Mouse (Mus musculus) intestine, embryonic 15.5 days (tissue): ENCODE measurements at regions not wholly inside any gene's neighbourhood (a gene's known extent, or its start where the extent isn't known, plus 50 kb on each side); places are given as distances from the start of the nearest gene placed in this dataset.

Experiments used
- ATAC-seq: fragments of 200-750 bp; cut with Nextera tagmentation; 2 replicates; pipeline ENCODE4 v1.8.0; 2017; ENCODE audit warnings: moderate TSS enrichment, moderate library complexity
- H3K27ac ChIP-seq: fragments of 300-500 bp; sonication (generic); 2 replicates; pipeline ENCODE4 v1.5.1; 2015; ENCODE audit warnings: mild to moderate bottlenecking, inconsistent platforms
- H3K27me3 ChIP-seq: fragments of 300-500 bp; sonication (generic); replicated peaks from 2 replicates; pipeline ENCODE4 v1.6.1; 2015; ENCODE audit warnings: inconsistent platforms
- H3K36me3 ChIP-seq: fragments of 300-500 bp; sonication (generic); 2 replicates; pipeline ENCODE4 v1.6.1; 2015; ENCODE audit warnings: inconsistent platforms
- H3K4me1 ChIP-seq: fragments of 300-500 bp; sonication (generic); replicated peaks from 2 replicates; pipeline ENCODE4 v1.6.1; 2015; ENCODE audit warnings: inconsistent platforms
- H3K4me2 ChIP-seq: fragments of 300-500 bp; sonication (generic); replicated peaks from 2 replicates; pipeline ENCODE4 v1.6.1; 2015; ENCODE audit warnings: mild to moderate bottlenecking, inconsistent platforms
- H3K4me3 ChIP-seq: fragments of 300-500 bp; sonication (generic); replicated peaks from 2 replicates; pipeline ENCODE4 v1.5.1; 2015; ENCODE audit warnings: inconsistent platforms
- H3K9ac ChIP-seq: fragments of 300-500 bp; sonication (generic); 2 replicates; pipeline ENCODE4 v1.6.1; 2015; ENCODE audit warnings: inconsistent platforms
- H3K9me3 ChIP-seq: fragments of 300-500 bp; sonication (generic); 2 replicates; pipeline ENCODE4 v1.6.1; 2016; ENCODE audit warnings: inconsistent platforms
- WGBS: fragments of 180-500 bp; shearing (Covaris S2); methylation state at CpG from one replicate; pipeline ENCODE4 v1.1.7; 2015; 5-methylcytosine and 5-hydroxymethylcytosine counted together

DNA sequence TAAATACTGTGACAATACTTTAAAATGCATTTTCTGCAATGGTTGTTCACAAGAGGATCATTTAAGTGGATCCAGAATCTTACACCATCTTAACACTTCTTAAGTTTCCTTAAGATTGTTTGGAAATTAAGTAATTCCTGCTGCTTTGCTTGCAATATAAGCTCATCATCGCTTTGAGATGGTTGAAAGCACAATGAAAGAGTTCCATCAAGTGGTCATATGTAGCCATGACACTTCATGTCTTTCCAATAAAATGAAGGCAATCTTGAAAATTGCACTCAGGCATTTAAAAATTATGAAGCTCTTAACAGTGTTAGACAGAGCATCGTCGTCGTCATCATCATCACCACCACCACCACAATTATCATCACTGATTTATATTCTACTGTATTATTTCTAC lies 223.8 kb downstream of the Lipi start:
- no peak for ATAC-seq
- Histone ChIP-seq H3K4me1 (no peaks in the 10 kb centered on the region), H3K9ac (no peak overlapping the region), H3K4me3 (no peak overlapping the region), H3K9me3 (no peaks in the 10 kb centered on the region), H3K4me2 (no peak overlapping the region), H3K27ac (no peak overlapping the region), H3K36me3 (no peaks in the 10 kb centered on the region), H3K27me3 (no peaks in the 10 kb centered on the region)
- WGBS, result 77% methylated on average over 4 of the region's 4 CpGs

DNA sequence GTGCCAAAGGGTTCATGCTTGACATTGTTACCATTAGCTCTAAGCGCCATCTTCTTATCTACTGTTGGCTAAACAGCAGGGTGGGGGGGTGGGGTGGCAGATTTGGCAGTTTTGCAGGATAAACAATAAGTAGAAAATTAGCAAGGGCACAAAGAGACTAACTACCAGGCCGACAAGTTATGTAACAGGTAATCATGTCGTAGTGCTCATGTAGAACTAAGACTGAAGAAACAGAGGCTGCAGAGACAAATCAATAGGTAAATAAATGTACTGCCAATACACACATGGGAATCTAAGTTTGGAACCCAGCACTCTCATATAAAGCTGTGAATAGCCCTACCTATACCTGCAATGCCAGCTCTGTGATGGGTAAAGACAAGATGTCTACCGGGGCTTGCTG lies 225.1 kb downstream of the Lipi start:
- WGBS, result 85% methylated on average over 4 of the region's 4 CpGs
- no peaks in the 10 kb centered on the region for H3K4me1 ChIP-seq
- H3K27me3 ChIP-seq, result no peaks in the 10 kb centered on the region
- no peaks in the 10 kb centered on the region for H3K36me3 ChIP-seq
- ATAC-seq, result no peak
- no peak overlapping the region for H3K27ac ChIP-seq
- H3K4me2 ChIP-seq, result no peak overlapping the region
- H3K9ac ChIP-seq, result no peak overlapping the region
- no peaks in the 10 kb centered on the region for H3K9me3 ChIP-seq
- no peak overlapping the region for H3K4me3 ChIP-seq

DNA sequence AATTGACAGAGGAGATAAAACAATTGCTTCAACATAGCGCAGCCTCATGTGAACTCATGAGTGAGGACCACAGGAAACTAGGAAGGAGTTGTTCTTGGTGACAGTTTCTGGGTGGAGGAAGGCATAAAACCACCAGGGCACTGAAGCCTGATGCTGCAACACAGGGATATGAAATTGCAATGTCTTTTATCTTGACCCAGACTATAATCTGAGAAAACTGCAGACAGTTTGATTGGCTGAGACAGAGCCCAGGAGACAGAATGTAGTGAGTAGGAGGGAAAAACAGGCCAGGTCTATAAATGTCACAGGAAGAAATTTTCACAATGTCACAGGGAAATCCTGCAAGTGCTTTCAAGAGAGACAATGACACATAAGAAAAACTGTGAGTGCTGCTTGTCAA lies 232.5 kb downstream of the Lipi start:
- no peaks in the 10 kb centered on the region for H3K4me1 ChIP-seq
- H3K9ac ChIP-seq, result no peak overlapping the region
- no peak overlapping the region for H3K4me2 ChIP-seq
- no peak overlapping the region for H3K4me3 ChIP-seq
- H3K9me3 ChIP-seq, result no peaks in the 10 kb centered on the region
- WGBS, result 81% methylated on average over 1 of the region's 1 CpGs
- H3K27ac ChIP-seq, result no peak overlapping the region
- no peak for ATAC-seq
- H3K36me3 ChIP-seq, result no peaks in the 10 kb centered on the region
- H3K27me3 ChIP-seq, result no peaks in the 10 kb centered on the region

DNA sequence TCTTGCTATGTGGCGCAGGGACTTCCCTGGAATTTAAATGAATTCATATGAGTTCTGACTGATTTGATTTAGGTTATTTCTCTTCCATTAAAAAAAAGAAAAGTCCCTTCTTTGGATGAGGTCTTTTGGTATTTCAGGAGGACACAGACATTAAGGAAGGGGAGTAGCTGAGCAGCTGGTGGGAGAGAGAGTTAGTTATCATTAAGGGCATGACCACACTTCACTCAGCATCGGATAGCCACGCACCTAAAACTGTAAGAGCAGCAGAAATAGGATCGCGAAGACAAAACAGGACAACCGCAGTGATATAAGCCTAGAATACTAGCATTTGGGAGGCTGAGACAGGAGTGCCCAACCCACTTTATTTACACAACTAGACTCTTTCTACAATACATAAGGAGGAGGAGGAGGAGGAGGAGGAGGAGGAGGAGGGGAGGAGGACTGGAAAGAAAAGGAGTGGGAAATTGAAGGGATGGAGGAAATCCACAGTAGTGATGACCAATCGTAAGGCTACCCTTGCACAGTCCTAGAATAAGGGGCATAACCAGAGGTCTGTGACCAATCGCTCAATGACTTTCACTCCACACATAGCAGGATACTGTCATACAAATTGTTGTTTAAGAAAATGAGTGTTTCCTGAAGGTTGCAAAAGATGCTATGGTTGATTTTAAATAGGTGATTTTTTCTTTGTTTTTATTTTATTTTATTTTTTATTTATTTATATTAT lies 241.5 kb downstream of the Lipi start:
- no peaks in the 10 kb centered on the region for H3K36me3 ChIP-seq
- no peaks in the 10 kb centered on the region for H3K4me1 ChIP-seq
- no peaks in the 10 kb centered on the region for H3K9me3 ChIP-seq
- no peak overlapping the region for H3K27ac ChIP-seq
- 76% methylated on average over 8 of the region's 8 CpGs for WGBS
- H3K27me3 ChIP-seq, result no peaks in the 10 kb centered on the region
- no peak overlapping the region for H3K9ac ChIP-seq
- no peak overlapping the region for H3K4me3 ChIP-seq
- ATAC-seq, result no peak
- H3K4me2 ChIP-seq, result no peak overlapping the region

DNA sequence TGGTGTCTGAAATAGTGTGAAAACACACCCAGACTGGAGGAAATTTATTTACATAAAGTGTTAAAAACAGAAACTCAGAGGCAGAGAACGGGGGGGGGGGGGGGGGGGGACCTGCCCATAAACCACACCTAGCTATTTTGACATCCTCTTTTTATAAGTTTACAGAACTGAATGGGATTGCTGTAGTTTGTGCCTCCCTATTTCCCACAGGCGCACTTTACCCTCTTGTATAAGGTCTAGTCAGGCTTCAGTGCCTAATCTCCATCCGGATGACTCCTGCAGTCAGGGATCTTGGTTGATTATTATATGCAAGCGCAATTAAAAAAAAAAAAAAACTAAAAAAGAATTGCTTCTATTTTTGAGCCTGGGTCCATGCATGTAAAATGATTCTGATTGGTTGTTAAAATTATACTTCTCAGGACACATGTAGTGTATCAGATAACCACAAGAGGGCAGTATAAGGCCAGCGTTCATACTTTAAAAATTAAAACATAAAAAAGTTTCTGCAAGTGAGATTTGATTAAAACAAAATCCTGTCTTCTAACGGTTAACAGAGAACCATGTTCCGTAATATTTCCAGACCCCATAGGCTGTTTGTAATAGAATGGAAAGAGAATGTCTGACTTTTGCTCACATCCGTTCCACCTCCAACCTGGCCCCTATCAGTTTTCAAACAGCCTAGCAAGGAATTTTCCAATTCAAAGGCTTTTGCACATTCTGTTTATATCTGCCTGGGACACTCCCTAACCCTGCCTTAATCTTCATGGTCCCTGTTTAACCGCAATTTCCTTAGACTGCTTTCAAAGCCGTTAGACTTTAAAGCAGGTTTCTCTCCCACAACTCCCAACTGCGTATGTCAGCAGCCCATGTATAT lies 242.6 kb downstream of the Lipi start:
- H3K27me3 ChIP-seq, result no peaks in the 10 kb centered on the region
- ATAC-seq, result no peak
- H3K4me2 ChIP-seq, result 0 out of 2 replicates have a peak overlapping the region, but pooled peaks have one; percentile 9
- no peaks in the 10 kb centered on the region for H3K36me3 ChIP-seq
- H3K27ac ChIP-seq, result no peak overlapping the region
- WGBS, result 34% methylated on average over 11 of the region's 11 CpGs
- no peaks in the 10 kb centered on the region for H3K4me1 ChIP-seq
- H3K4me3 ChIP-seq, result no peak overlapping the region
- H3K9ac ChIP-seq, result no peak overlapping the region
- H3K9me3 ChIP-seq, result no peaks in the 10 kb centered on the region

DNA sequence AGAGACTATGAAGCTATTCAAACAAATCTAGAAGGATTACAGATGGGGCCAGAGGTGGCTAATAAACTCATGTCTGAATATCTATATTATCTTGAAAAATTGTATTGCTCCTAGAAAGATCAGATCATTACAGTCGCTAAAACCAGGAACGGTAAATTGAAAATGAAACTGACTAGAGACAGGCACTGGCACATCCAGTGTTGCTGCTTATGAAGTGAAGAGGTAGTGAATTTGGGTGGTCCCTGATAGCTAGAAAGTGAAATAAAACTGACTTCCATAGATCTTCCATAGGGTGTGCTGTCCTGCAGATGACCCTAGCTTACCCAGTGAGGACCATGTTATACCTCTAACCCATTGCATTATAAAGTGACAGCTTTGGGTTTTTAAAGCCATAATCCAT lies 251.6 kb downstream of the Lipi start:
- Histone ChIP-seq H3K9me3 (no peaks in the 10 kb centered on the region), H3K36me3 (no peaks in the 10 kb centered on the region), H3K27ac (no peak overlapping the region), H3K4me1 (no peaks in the 10 kb centered on the region), H3K4me2 (no peak overlapping the region), H3K4me3 (no peak overlapping the region), H3K9ac (no peak overlapping the region), H3K27me3 (no peaks in the 10 kb centered on the region)
- no peak for ATAC-seq
- 76% methylated on average over 2 of the region's 2 CpGs for WGBS

DNA sequence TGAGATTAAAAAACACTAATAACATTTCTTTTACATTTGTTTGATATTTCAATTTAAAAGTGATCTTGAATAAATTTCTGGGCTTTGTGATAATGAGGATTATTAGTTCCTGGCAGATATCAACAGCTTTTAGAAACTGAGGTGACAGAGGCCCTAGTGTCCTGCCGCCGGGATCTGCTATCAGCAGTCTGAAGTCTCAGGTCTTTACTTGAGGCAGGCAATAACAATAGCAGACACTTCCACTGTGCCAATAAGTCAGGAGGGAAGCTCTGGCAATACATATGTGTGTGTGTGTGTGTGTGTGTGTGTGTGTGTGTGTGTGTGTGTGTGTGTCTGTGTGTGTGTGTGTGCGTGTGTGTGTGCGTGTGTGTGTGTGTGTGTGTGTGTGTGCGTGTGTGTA lies 252.1 kb downstream of the Lipi start:
- Histone ChIP-seq H3K27ac (no peak overlapping the region), H3K4me1 (no peaks in the 10 kb centered on the region), H3K9me3 (no peaks in the 10 kb centered on the region), H3K36me3 (no peaks in the 10 kb centered on the region), H3K9ac (no peak overlapping the region), H3K27me3 (no peaks in the 10 kb centered on the region), H3K4me2 (no peak overlapping the region), H3K4me3 (no peak overlapping the region)
- WGBS, result 70% methylated on average over 4 of the region's 5 CpGs
- no peak for ATAC-seq

DNA sequence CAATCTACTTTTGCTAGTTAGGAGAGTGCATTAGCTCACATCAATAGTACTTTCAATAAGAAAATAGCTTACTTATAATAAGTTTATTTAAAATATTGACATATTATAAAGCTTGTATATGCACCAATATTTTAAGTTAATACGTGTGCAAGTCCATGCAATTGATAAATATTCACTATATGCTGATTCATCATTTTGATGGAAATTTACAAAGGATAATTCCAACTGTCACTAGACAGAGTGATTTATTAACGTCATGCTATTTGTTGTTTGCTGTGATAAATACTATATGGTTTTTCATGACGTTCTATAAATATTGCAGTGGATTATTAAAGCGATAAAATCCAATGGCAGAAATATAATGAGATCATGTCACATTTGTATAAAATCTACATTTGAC lies 253.0 kb downstream of the Lipi start:
- H3K36me3 ChIP-seq, result no peaks in the 10 kb centered on the region
- no peaks in the 10 kb centered on the region for H3K9me3 ChIP-seq
- H3K27ac ChIP-seq, result no peak overlapping the region
- H3K9ac ChIP-seq, result no peak overlapping the region
- ATAC-seq, result no peak
- no peaks in the 10 kb centered on the region for H3K4me1 ChIP-seq
- WGBS, result 83% methylated on average over 4 of the region's 4 CpGs
- H3K27me3 ChIP-seq, result no peaks in the 10 kb centered on the region
- no peak overlapping the region for H3K4me2 ChIP-seq
- H3K4me3 ChIP-seq, result no peak overlapping the region

DNA sequence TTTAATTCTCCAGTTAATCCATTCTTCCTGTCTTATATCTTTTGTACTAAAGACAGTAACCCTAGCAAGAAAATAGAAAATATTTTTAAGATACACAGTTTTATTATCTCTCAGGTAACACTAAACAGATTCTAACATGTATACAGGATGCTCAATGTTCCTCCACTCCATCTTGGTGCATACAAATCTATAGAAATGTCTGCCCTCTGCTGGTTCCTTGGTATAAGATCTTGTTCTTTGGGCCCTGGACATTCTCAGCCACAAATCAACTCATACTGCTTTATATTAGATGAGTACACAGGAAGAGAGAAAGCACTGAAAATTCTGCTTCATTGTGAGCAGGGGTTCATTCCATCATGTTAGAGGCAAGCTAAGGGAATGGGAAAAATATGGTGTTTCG lies 260.6 kb downstream of the Lipi start:
- Histone ChIP-seq H3K4me1 (no peaks in the 10 kb centered on the region), H3K4me3 (no peak overlapping the region), H3K9ac (no peak overlapping the region), H3K4me2 (no peak overlapping the region), H3K9me3 (no peaks in the 10 kb centered on the region), H3K36me3 (no peaks in the 10 kb centered on the region), H3K27ac (no peak overlapping the region), H3K27me3 (no peaks in the 10 kb centered on the region)
- WGBS, result 85% methylated on average over 1 of the region's 1 CpGs
- ATAC-seq, result no peak

DNA sequence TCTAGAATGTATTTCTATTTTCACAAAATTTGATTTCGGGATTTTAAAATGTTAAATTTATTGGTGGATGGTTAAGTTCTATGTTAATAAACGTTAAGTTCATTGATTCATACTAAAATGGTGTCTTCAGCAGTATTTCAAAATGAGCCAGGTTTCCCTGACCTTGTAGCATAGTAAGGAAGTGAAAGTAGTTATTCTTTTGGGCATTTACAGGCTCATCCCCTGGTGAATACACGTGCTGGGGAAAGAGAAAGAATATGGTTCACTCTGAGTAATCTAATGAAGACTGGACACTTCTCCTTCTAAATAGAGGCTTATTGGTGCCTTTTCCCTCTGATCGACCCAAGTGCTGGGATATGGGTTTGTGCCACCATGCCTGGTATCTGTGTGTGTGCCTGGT lies 281.1 kb downstream of the Lipi start:
- WGBS, result 59% methylated on average over 4 of the region's 4 CpGs
- Histone ChIP-seq H3K9ac (no peak overlapping the region), H3K27ac (no peak overlapping the region), H3K9me3 (no peaks in the 10 kb centered on the region), H3K4me1 (no peaks in the 10 kb centered on the region), H3K36me3 (no peaks in the 10 kb centered on the region), H3K4me2 (no peak overlapping the region), H3K27me3 (no peaks in the 10 kb centered on the region), H3K4me3 (no peak overlapping the region)
- no peak for ATAC-seq

DNA sequence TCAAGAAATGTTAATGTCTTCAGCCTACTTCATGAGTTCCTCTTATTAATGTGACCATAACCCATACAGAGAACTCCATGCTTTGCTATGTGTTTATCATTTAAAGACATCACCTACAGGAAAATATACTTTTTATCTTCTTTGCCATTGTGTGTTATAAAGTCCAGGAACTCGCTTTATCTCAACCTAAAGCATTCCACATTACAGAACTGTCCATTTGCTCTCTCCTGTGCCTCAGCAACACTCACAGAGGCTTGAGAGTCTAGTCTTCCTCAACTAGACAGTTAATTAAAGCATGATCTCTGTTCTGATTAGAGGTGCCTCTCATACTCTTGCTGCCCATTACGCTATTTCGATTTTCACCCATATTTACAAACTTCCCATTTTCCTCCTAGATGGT lies 288.4 kb downstream of the Lipi start:
- Histone ChIP-seq H3K27me3 (no peaks in the 10 kb centered on the region), H3K9me3 (no peaks in the 10 kb centered on the region), H3K4me3 (no peak overlapping the region), H3K27ac (no peak overlapping the region), H3K4me2 (no peak overlapping the region), H3K4me1 (no peaks in the 10 kb centered on the region), H3K36me3 (no peaks in the 10 kb centered on the region), H3K9ac (no peak overlapping the region)
- 93% methylated on average over 3 of the region's 3 CpGs for WGBS
- no peak for ATAC-seq

DNA sequence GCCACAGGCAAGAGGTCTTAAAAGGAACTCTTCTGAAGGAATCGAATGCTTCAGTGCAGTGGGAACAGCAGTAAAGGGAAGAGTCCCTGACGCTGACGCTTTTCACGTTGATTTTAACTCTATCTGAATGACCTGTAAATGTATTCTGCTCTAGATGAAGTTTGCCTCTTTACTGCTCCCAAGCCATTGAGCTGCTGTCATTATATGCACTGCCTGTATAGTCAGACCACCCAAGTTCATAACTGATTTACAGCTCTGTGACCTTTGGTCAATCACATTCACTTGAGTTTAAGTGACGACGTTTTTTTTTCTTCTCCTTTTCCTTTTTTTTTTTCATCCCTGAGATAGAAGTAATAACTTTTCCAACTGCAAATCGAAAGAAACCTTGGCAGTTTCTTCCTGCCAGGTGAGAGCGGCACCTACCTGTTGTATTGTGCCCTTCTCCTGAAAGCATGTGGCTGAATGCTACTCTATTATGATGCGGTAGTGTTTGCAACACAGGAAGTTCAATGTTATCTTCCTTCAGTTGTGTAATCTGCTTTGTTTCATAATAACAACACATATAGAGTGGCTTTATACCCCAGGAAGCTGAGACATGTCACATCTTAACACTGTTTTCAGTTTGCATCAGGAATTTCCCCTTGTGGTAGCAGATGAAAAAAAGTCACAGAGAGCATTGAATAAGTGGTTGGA lies 293.0 kb downstream of the Lipi start:
- H3K27ac ChIP-seq, result no peak overlapping the region
- no peaks in the 10 kb centered on the region for H3K4me1 ChIP-seq
- no peak overlapping the region for H3K9ac ChIP-seq
- 57% methylated on average over 9 of the region's 9 CpGs for WGBS
- H3K4me3 ChIP-seq, result no peak overlapping the region
- peak; percentile 93 for ATAC-seq
- H3K9me3 ChIP-seq, result no peaks in the 10 kb centered on the region
- no peaks in the 10 kb centered on the region for H3K36me3 ChIP-seq
- H3K27me3 ChIP-seq, result no peaks in the 10 kb centered on the region
- H3K4me2 ChIP-seq, result no peak overlapping the region
